Mouse (Mus musculus): ENCODE data around the gene Arl10. TPM values are rescaled to one million over a fixed set of nuclear protein-coding genes. Genes with fewer than 3 reads are reported as not detected.
"Not testable (repeated sequence)": the region's sequence is repeated elsewhere in the genome, so short reads cannot be mapped to it uniquely, and the experiment has no call there.

Gene Arl10
- polyA plus RNA-seq, 1 experiment from 2014 or later, result 30.1 TPM

DNA sequence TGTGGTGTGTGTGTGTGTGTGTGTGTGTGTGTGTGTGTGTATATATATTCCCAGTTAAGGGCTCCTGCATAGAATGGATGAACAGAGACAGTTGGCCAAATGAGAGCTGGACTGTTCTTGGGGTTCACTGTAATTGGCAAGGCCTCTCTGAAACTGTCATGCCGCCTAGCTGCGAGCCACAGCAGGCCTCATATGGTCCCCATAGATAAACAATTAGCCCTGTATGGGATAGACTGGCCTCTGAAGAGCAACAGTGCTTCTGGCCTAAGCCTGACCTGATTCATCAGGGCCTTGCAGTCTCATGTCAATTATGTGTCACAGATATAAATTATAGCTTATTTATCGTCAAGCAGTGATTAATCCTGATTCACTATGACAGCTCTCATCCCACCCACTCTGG is 33.2 kb downstream of the Arl10 start:
- WGBS, result 84% methylated on average over 3 of the region's 3 CpGs
- no peaks in the 10 kb centered on the region for H3K9me3 ChIP-seq
- peaks cover 25% of the 10 kb centered on the region for H3K4me1 ChIP-seq
- peaks cover 16% of the 10 kb centered on the region; the same call in 1 of the 2 replicates for H3K27me3 ChIP-seq (ENCODE audit: insufficient read depth, poor library complexity, severe bottlenecking)
- H3K4me3 ChIP-seq, result no peak overlapping the region
- DNase-seq (ENCODE audit: low spot score), result no peak
- H3K36me3 ChIP-seq, result peaks cover 10% of the 10 kb centered on the region; the same call in 1 of the 2 replicates
- no peak overlapping the region for H3K27ac ChIP-seq

DNA sequence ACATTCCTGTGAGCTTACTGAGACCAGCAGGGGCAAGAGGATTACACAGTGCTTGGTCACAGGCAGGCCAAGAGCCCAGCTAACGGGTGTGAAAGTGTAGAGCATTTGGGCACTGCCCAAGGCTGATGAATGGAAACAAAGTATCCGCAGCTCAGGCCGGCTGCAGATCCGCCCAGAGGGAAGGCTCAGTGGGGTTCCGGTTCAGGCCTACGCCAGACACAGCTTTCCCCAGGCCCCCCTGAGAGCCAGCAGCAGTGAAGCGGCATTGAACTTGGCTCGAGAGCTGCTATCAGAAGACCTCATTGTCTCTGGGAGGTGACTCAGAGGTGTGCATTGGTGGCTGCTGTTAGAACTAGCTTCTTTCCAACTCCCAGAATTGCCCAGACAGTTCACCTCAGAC is 33.9 kb downstream of the Arl10 start:
- H3K4me3 ChIP-seq, result peak overlapping the region; percentile 24
- WGBS, result 16% methylated on average over 8 of the region's 8 CpGs

GRCm38 (mm10) chr13:54609301-54609700 is 34.5 kb downstream of the Arl10 start:
- H3K27ac ChIP-seq, result peak overlapping the region; percentile 52; the same call in 1 of the 2 replicates
- no peak for DNase-seq (ENCODE audit: low spot score)
- WGBS, result 10% methylated on average over 1 of the region's 1 CpGs
- peaks cover 10% of the 10 kb centered on the region; the same call in 1 of the 2 replicates for H3K36me3 ChIP-seq
- peaks cover 25% of the 10 kb centered on the region for H3K4me1 ChIP-seq
- no peaks in the 10 kb centered on the region for H3K9me3 ChIP-seq
- H3K27me3 ChIP-seq (ENCODE audit: insufficient read depth, poor library complexity, severe bottlenecking), result peaks cover 16% of the 10 kb centered on the region; the same call in 1 of the 2 replicates
- H3K4me3 ChIP-seq, result no peak overlapping the region

More for the DNA sequence above, 33.9 kb downstream of the Arl10 start:
- no peaks in the 10 kb centered on the region for H3K9me3 ChIP-seq
- H3K36me3 ChIP-seq, result peaks cover 10% of the 10 kb centered on the region; the same call in 1 of the 2 replicates
- no peak for DNase-seq (ENCODE audit: low spot score)
- peak overlapping the region; percentile 52; the same call in 1 of the 2 replicates for H3K27ac ChIP-seq
- peaks cover 16% of the 10 kb centered on the region; the same call in 1 of the 2 replicates for H3K27me3 ChIP-seq (ENCODE audit: insufficient read depth, poor library complexity, severe bottlenecking)
- peaks cover 25% of the 10 kb centered on the region for H3K4me1 ChIP-seq

DNA sequence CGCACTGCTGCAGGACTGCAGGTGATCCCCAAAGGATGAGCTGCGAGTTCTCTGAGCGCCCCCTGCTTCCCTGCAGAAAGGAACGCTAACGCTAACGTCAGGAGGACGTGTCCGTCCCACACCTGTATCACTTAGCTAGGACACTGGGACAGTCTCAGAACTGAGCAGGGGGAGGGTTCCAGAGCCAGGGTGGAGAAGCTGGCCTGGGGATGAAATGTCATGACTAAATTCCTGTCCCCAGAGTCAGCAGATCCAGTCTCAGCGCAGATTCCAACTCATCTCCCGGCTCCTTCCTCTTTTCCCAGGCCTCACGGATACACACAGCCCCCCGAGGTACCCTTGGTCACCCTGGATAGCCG is 35.8 kb downstream of the Arl10 start:
- no peak for DNase-seq (ENCODE audit: low spot score)
- Histone ChIP-seq H3K27me3 (ENCODE audit: insufficient read depth, poor library complexity, severe bottlenecking) (peaks cover 16% of the 10 kb centered on the region; the same call in 1 of the 2 replicates), H3K4me1 (peaks cover 25% of the 10 kb centered on the region), H3K36me3 (no peaks in the 10 kb centered on the region), H3K27ac (peak overlapping the region; percentile 87), H3K9me3 (no peaks in the 10 kb centered on the region), H3K4me3 (peak overlapping the region; percentile 85)
- WGBS, result 9% methylated on average over 13 of the region's 13 CpGs

GRCm38 (mm10) chr13:54610972-54611754 is 36.3 kb downstream of the Arl10 start, which contains the start of gene Cltb:
Gene Cltb, minus strand, starts transcription at chr13:54611344.
- Histone ChIP-seq H3K9me3 (no peaks in the 10 kb centered on the region), H3K4me1 (peaks cover 25% of the 10 kb centered on the region), H3K27ac (peak within 1 kb of the TSS; percentile 87), H3K4me3 (peak within 1 kb of the TSS; percentile 85), H3K36me3 (no peaks in the 10 kb centered on the region), H3K27me3 (ENCODE audit: insufficient read depth, poor library complexity, severe bottlenecking) (peaks cover 16% of the 10 kb centered on the region; the same call in 1 of the 2 replicates)
- peak; percentile 86 for DNase-seq (ENCODE audit: low spot score)
- WGBS, result 2% methylated on average over 49 of the region's 66 CpGs

GRCm38 (mm10) chr13:54613141-54613540 is 38.3 kb downstream of the Arl10 start:
- Histone ChIP-seq H3K4me1 (peaks cover 25% of the 10 kb centered on the region), H3K27me3 (ENCODE audit: insufficient read depth, poor library complexity, severe bottlenecking) (peaks cover 16% of the 10 kb centered on the region; the same call in 1 of the 2 replicates)
- H3K36me3 ChIP-seq; H3K9me3 ChIP-seq; H3K27ac ChIP-seq; H3K4me3 ChIP-seq; DNase-seq (ENCODE audit: low spot score): not testable (repeated sequence)
- 90% methylated on average over 8 of the region's 8 CpGs for WGBS

- H3K4me1 ChIP-seq, result peaks cover 7% of the 10 kb centered on the region; the same call in 1 of the 2 replicates
- H3K9me3 ChIP-seq, result no peaks in the 10 kb centered on the region
- H3K27me3 ChIP-seq (ENCODE audit: insufficient read depth, poor library complexity, severe bottlenecking), result no peaks in the 10 kb centered on the region
- no peaks in the 10 kb centered on the region for H3K36me3 ChIP-seq
- H3K4me3 ChIP-seq, result no peak overlapping the region
- H3K27ac ChIP-seq, result no peak overlapping the region
- WGBS, result 67% methylated on average over 8 of the region's 8 CpGs
- DNase-seq (ENCODE audit: low spot score), result no peak
These were observed 41.5 kb downstream of the Arl10 start for GRCm38 (mm10) chr13:54616307-54616706.

DNA sequence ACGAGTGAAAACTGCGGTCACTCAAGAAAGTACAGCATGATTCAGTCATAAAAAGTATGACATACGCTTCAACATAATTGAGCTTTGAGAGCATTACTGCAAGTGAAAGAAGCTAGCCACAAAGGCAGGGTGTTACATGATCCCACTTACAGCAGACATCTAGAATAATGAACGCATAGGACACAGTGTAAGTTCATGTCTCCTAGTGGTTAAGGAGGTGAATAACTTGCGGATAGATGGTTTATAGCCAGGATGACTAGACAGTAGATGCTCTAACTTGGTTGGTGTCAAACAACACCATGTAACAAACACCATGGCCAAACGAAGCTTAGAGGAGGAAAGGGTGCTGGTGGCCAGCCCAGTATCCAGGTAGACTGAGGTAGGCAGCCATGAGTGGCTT is 42.2 kb downstream of the Arl10 start:
- no peak overlapping the region for H3K4me3 ChIP-seq
- 65% methylated on average over 6 of the region's 6 CpGs for WGBS
- H3K27me3 ChIP-seq (ENCODE audit: insufficient read depth, poor library complexity, severe bottlenecking), result no peaks in the 10 kb centered on the region
- H3K36me3 ChIP-seq, result no peaks in the 10 kb centered on the region
- no peaks in the 10 kb centered on the region for H3K9me3 ChIP-seq
- H3K27ac ChIP-seq, result no peak overlapping the region
- peaks cover 4% of the 10 kb centered on the region; the same call in 1 of the 2 replicates for H3K4me1 ChIP-seq
- DNase-seq (ENCODE audit: low spot score), result no peak

GRCm38 (mm10) chr13:54621155-54621932 is 46.5 kb downstream of the Arl10 start, which contains the start of gene Faf2:
Gene Faf2, plus strand, starts transcription at chr13:54621784.
- Histone ChIP-seq H3K9me3 (no peaks in the 10 kb centered on the region), H3K27ac (peak within 1 kb of the TSS; percentile 98), H3K36me3 (0 out of 2 replicates have a peak, but pooled peaks cover 9% of the 10 kb centered on the region), H3K4me3 (peak within 1 kb of the TSS; percentile 86), H3K4me1 (peaks cover 18% of the 10 kb centered on the region), H3K27me3 (ENCODE audit: insufficient read depth, poor library complexity, severe bottlenecking) (no peaks in the 10 kb centered on the region)
- WGBS, result 9% methylated on average over 44 of the region's 44 CpGs
- DNase-seq (ENCODE audit: low spot score), result peak; percentile 96

DNA sequence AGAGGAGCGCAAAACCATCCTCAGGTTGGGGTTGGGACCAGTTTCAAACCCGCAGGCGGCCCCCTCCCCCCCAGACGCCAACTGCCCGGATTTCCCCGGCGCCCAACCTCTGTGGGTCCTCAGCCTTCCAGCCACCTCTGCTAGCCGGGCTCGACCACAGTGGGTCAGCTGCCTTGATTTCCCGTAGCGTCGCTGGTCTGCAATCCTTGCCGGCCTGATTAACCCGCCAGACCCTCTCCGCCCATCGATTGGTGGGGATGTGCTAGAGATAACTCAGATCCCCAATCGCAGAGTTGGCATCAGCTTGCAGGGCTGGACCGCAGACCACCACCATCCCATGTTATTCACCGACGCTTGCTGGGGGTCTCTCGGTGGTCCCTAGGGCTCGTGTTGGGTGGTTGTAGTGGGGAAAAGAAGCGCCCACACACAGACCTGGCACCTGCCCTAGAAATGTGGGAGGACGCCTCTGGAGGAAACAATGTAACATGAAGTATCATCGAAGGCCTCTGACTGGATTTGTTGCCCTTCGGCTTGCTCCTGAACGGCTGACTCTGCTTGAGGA is 47.2 kb downstream of the Arl10 start:
- H3K4me3 ChIP-seq, result peak overlapping the region; percentile 86
- H3K27ac ChIP-seq, result peak overlapping the region; percentile 98
- 0 out of 2 replicates have a peak, but pooled peaks cover 10% of the 10 kb centered on the region for H3K36me3 ChIP-seq
- 1% methylated on average over 27 of the region's 27 CpGs for WGBS
- H3K4me1 ChIP-seq, result peaks cover 18% of the 10 kb centered on the region
- no peaks in the 10 kb centered on the region for H3K9me3 ChIP-seq
- DNase-seq (ENCODE audit: low spot score), result no peak
- no peaks in the 10 kb centered on the region for H3K27me3 ChIP-seq (ENCODE audit: insufficient read depth, poor library complexity, severe bottlenecking)

DNA sequence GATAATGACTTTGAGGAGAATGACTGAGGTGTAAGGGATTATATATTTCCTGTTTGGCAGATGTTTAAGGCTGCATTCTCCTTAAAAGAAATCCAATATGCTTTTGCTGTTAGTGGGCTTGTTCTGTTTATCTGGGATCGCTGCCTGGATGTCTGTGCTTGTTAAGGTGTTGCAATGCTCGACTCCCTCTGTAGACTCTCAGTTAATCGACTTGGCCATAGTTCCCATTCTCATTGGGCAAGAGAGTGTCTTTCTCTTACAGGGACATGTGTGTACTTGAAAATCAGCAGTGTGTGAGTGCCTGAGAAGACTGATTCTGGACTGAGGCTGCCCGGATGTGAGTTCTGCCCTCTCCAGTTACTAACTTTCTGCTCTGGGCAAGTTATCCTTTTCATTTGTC is 54.3 kb downstream of the Arl10 start:
- Histone ChIP-seq H3K27me3 (ENCODE audit: insufficient read depth, poor library complexity, severe bottlenecking) (no peaks in the 10 kb centered on the region), H3K27ac (no peak overlapping the region), H3K9me3 (no peaks in the 10 kb centered on the region), H3K36me3 (peaks cover 26% of the 10 kb centered on the region), H3K4me3 (no peak overlapping the region), H3K4me1 (0 out of 2 replicates have a peak, but pooled peaks cover under 1% of the 10 kb centered on the region)
- DNase-seq (ENCODE audit: low spot score), result no peak
- 89% methylated on average over 4 of the region's 4 CpGs for WGBS

All from heart, embryonic 10.5 days (tissue).